Mouse (Mus musculus): ENCODE measurements at regions not wholly inside any gene's neighbourhood (a gene's known extent, or its start where the extent isn't known, plus 50 kb on each side); places are given as distances from the start of the nearest gene placed in this dataset.

- TF ChIP-seq CTCF (IDR thresholded peaks at IDR 0.05; ENCODE audit: low read depth, low read length): no peak
- no peak for TF ChIP-seq POLR2A (IDR thresholded peaks at IDR 0.05; ENCODE audit: borderline replicate concordance, low read depth, low read length)
Measured at GRCm38 (mm10) chr1:120966132-120966531, 363.9 kb downstream of the En1 start.

All from bone marrow macrophage, adult 2 months (primary cell).